Mouse (Mus musculus): ENCODE measurements around the gene Zfp970.
"Not testable (repeated sequence)": the region's sequence is repeated elsewhere in the genome, so short reads cannot be mapped to it uniquely, and the experiment has no call there.

The Zfp970 gene

DNA sequence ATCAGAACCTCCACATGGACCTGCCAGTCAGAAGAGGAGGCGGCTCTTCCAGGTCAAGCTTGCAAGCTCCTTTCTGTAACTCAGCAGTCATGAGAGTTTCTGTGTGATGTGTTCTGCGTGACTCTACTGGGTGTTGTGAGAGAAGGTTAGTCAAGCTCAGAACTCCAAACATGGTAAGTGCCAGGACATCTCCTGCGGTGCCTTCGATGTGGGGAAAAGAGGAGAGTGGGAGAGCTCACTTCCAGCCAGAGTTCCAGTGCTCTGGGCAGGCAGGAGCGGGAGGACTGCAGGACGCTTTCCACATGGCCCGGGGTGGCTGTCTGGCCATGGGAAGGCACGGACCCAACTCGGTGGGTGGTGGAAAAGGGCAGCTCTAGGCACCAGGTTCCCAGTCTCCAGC lies at the start of gene Zfp970:
TSS of gene Zfp970 (plus strand) at position 58 of the 400 bp plus-strand sequence.
- in situ Hi-C loops (cut with MboI; ENCODE audit: low sequenced_read_pairs), result not testable (repeated sequence)

DNA sequence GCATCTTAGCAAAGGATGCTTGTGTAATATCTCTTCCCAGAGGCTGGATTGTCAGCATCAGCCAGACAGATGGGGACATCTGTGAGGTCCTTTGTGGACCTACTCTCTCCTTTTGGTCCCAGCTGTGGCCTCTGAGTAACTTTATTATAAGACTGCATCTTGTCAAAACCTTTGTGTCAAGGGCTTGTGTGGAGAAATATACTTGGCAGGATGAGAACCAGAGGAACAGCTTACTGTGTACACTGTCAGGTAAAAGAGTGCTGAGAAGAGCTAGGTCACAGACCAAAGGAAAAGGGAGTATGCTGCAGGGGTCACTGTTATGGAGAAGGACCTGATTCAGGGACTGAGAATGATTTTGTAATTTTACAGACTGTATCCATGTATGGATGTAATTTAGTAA lies 3.7 kb downstream of the Zfp970 start:
- in situ Hi-C loops (cut with MboI; ENCODE audit: low sequenced_read_pairs), result not testable (repeated sequence)

DNA sequence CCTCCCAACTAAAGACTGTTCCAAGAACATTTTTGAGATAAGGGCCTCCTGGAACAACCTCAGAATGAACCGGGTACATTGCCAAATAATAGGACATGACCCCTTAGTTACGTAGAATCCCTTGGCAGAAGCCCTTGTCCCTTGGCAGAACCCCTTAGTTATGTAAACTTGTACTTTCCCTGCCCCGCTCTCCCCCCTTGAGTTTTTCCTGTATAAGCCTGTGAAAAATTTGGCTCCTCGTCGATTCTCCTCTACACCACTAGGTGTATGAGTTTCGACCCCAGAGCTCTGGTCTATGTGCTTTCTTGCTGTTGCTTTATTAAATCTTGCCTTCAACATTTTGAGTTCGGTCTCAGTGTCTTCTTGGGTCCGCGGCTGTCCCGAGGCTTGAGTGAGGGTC lies 7.7 kb downstream of the Zfp970 start:
- in situ Hi-C loops (cut with MboI; ENCODE audit: low sequenced_read_pairs), result not testable (repeated sequence)

DNA sequence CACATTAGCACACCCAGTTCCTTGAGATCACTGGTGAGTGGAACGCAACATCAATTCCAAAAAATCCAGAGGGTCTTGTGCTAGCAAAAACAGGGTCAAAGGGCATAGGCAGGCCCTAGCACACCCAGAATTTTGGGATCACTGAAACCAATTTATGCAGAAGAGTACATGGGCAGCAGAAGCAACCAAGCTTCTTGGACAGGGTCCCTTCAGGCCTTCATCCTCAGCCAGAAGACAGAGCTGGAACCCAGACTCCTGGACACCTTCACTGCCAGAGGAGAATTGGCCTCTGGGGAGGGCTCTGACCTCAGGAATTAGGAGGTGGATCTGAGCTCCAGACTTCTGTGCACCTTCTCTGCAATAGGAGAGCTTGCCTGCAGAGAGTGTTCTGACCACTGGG lies 17.4 kb downstream of the Zfp970 start:
- in situ Hi-C loops (cut with MboI; ENCODE audit: low sequenced_read_pairs), result not testable (repeated sequence)

DNA sequence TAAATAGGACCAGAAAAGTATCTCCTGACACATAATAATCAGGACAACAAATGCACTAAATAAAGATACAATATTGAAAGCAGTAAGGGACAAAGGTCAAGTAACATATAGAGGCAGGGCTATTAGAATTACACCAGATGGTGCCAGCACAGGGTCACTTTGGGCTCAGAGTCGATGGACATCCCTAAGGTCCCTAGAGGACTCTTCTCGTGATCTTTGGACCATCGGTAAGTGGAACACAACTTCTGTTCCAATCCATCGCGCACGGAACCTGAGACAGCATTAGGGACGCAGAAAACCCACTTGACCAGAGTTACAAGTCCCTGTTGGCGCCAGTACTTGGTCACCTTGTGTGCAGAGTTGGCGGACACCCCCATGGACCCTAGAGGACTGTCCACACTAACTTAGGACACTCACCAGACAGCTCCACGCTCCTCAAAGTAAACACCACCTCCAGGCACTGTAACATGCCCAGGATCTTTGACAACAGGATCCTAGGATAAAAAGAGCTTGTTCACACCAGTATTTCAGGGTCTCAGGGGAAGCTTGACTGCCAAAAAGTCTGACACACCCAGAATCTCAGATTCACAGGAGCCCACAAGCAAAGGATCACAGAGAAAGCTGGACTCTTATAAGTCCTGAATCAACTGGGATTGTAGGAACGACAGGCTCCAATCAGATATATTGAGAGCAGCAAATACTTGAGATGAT lies 18.9 kb downstream of the Zfp970 start:
- in situ Hi-C loops (cut with MboI; ENCODE audit: low sequenced_read_pairs), result not testable (repeated sequence)

DNA sequence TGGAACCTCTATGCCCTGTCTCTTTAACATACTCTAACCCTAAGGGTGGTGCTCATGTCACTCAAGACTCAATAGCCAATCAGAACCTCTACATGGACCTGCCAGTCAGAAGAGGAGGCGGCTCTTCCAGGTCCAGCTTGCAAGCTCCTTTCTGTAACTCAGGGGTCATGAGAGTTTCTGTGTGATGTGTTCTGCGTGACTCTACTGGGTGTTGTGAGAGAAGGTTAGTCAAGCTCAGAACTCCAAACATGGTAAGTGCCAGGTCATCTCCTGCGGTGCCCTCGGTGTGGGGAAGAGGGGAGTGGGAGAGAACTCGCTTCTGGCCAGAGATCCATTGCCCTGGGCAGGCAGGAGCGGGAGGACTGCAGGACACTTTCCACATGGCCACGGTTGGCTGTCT lies 33.5 kb downstream of the Zfp970 start, which contains the start of gene Gm14403:
TSS of gene Gm14403 (plus strand) at position 149 of the 400 bp plus-strand sequence.
- in situ Hi-C loops (cut with MboI; ENCODE audit: low sequenced_read_pairs), result not testable (repeated sequence)

DNA sequence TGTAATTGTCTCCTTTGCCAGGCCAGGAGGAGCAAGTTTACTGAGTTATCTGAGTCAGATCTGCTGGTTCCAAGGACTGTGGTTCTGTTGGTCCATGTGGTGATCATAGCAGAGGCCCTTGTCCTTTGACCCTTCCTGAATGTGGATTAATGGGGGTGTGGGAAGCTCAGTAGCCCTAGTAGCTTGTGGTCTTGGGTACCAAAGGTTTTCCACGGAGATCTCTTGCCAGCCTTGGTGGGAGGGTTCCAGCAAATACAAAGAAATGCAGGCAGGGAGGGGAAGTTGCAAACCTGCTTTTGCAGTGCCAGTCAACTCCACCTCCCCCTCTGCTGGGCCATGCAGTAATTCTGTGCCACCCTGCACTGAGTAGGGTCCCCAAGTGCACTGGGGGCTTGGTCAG lies 34.6 kb downstream of the Zfp970 start:
- in situ Hi-C loops (cut with MboI; ENCODE audit: low sequenced_read_pairs), result not testable (repeated sequence)

DNA sequence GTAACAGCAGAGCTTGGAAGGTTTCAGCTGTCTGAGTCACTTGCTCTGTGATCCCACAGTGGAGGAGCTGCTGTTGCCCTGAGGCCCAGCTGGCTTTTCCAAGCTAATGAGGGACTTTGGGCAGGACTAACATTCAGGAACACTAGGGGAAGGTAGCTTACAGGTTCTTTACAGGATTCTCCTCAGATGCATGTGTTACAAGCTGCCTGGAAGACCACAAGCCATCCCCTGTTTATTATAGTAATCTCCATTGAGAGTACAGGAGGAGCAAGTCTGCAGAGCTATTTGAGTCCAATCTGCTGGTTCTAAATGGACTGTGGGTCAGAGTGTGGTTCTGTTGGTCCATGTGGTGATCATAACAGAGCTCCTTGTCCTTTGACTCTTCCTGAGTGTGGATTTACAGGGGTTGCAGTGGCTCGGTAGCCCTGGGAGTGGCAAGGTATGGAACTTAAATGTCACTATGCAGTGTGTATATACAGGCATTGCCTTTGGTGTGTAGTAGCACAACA lies 40.7 kb downstream of the Zfp970 start:
- in situ Hi-C loops (cut with MboI; ENCODE audit: low sequenced_read_pairs), result not testable (repeated sequence)

DNA sequence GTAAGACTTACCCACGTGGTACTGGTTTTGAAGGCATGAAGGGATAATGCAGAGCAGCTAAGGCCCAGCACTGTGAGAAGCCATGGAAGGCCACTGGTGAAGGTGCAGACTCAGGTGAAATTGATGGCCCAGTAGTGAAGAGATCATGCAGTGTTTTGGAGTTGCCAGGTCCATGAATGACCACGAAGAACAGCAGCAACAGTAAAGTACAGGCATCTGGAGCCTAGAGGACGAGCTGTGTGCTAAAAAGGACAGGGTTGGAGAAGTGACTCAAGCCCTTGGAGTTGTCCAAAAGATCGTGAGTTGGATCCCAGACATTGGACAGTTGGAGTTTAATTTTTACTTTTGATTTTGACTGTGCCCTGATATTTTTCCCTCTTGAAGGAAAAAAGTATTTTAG lies 46.8 kb downstream of the Zfp970 start:
- in situ Hi-C loops (cut with MboI; ENCODE audit: low sequenced_read_pairs), result not testable (repeated sequence)

DNA sequence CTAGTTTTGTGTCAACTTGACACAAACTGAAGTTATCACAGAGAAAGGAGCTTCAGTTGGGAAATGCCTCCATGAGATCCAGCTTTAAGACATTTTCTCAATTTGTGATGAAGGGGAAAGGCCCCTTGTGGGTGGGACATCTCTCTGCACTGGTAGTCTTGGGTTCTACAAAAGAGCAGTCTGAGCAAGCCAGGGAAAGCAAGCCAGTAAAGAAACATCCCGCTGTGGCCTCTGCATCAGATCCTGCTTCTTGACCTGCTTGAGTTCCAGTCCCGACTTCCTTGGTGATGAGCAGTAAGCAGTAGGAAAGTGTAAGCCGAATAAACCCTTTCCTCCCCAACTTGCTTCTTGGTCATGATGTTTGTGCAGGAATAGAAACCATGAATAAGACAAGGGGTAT lies 47.4 kb downstream of the Zfp970 start:
- in situ Hi-C loops (cut with MboI; ENCODE audit: low sequenced_read_pairs), result not testable (repeated sequence)

DNA sequence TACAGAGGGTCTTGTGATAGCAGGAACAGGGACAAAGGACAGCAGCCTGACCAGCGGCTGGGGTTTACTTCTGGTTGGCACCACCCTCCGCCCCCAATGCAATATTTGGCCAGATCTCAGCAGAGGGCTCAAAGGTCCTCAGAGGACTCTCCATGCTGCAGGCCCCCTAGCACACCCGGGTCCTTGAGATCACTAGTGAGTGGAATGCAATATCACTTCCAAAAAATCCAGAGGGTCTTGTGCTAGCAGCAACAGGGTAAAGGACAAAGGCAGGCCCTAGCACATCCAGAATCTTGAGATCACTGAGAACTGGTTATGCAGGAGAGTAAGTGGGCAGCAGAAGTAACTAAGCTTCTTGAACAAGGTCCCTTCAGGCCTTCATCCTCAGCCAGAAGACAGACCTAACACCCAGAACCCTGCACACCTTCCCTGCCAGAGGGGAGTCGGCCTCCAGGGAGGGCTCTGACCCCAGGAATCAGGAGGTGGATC lies 49.5 kb downstream of the Zfp970 start:
- in situ Hi-C loops (cut with MboI; ENCODE audit: low sequenced_read_pairs), result not testable (repeated sequence)

DNA sequence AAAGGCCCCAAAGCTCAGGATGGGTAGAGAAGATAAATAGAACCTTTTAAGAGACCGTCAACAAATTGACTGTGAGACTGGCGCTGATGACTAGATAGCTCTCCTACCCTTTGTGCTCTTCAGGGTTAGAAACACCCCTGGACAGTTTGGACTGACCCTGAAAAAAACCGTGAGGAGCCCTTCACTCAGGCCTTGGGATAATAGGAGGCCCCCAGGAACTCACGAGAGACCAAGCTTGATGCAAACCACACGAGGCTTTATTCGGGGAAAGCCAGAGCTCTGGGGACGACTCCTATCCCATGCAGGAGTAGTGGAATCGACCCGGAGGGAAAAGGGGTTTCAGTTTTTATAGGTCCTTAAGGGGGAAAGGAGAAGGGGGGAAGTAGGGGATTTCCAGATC lies 53.2 kb downstream of the Zfp970 start:
- in situ Hi-C loops (cut with MboI; ENCODE audit: low sequenced_read_pairs), result not testable (repeated sequence)

DNA sequence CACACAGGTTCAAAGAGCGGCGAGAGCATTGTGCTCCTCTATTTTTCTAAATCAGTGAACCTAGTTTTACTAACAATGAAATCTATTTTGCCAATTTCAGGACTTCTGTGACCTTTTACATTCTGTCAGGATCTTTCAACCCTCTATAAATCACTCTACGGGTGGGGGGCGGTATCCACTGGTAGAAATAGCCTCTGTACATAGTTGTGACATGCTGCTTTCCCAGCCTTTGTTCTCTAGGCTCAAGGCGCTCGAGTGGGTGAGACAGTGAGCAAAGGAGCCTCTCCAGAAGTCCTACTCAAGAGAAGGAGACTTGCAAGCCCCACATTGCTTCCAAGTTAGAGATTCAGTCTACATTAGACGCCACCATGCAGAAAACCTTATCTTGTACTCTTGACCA lies 53.8 kb downstream of the Zfp970 start:
- in situ Hi-C loops (cut with MboI; ENCODE audit: low sequenced_read_pairs), result not testable (repeated sequence)

DNA sequence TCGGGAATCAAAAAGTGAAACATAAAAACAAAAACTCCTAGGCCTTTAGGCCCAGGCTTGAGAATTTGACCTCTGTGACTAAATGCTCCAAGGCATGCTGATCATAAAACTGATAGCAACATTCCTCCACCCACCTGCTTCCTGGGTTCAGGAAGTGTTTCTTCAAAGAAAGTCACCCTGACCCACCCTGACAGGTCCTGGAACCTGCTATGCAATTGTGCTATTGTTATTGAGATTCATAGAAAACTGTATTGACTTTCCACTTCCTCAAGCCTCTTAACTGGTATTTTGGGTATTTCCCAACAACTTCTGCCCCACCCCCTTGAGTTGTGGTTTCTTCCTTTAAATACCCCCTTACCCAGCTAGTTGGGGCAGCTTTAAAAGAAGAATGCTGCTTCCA lies 54.4 kb downstream of the Zfp970 start:
- in situ Hi-C loops (cut with MboI; ENCODE audit: low sequenced_read_pairs), result not testable (repeated sequence)

DNA sequence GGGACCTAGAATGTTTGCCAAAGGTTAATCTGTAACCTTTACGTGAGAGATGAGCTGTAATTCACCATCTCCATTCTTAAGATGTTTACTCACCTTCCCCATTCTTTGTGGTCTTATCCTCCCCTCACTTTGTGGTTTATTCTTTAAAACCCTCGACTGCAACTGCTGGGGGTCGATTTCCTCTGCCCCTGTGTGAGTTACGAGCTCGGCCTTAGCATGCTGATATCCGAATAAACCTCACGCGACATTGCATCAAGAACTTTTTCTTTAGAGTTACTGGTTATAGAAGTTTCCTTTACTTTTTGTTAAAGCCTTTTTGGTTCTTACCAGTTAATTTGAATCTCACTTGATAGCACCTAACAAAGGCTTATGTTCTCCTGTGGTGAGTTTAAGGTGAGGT lies 55.5 kb downstream of the Zfp970 start:
- in situ Hi-C loops (cut with MboI; ENCODE audit: low sequenced_read_pairs), result no loop called here

DNA sequence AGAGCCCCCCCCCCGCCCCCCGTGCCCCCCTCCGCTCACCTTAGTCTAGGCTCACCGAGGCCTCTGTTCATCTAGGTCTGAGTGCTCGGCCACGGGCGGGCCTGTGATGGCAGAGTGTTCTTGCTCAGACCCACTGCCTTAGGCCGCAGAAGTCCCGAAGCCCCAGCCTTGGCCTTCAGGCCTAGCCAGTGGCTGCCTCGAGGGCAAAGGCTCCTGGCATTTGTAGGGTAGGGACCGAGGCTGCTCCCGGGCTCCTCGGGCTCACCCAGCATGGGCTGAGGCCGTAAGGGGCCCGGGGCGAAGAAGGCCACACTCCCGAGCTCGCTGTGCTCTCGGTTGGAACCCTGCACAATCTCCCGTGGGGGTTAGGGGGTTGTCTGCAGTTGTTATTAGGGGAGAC lies 58.5 kb downstream of the Zfp970 start:
- in situ Hi-C loops (cut with MboI; ENCODE audit: low sequenced_read_pairs), result no loop called here

DNA sequence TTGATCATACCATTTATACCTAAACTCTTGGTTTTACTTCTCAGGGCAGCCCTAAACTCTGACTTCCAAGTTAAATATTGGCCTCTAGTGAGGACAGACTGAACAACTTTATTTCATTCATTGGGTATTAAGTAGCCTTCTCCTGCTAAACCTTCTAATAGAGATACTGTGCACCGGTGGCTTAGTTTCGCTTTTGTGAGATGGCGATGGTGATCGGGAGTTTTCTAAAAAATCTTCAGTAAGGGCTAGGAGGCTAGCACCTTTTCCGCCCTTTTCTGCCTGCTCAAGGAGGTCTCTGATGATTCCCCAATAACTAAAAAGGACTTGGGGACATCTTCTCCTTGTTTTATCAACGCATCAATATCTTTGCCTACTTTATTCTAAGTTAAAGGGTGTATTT lies 59.1 kb downstream of the Zfp970 start:
- in situ Hi-C loops (cut with MboI; ENCODE audit: low sequenced_read_pairs), result not testable (repeated sequence)

DNA sequence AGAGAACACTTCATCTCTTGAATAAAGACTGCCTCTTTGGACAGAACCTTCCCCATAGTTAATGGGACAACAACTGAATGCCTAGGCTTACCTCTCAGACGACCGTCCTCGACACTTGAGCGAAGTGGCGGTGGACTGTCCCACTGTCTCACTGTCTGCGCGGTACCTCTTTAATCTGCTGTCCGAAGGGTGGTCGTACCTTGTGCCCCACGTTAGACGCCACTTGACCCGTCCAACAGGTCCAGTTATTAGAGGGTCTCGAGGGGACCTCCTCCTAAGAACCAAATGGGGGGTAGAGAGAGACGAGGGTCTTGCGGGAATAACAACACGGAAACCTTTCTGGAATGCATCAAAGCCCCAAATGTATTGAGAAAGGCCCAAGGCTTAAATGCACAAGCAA lies 59.6 kb downstream of the Zfp970 start:
- in situ Hi-C loops (cut with MboI; ENCODE audit: low sequenced_read_pairs), result not testable (repeated sequence)

All from CH12F3 (cell line).